Mouse (Mus musculus) olfactory bulb, adult 2 months (tissue): Measurements from ENCODE around the gene Dpy30. TPM values are rescaled to one million over a fixed set of nuclear protein-coding genes. Genes with fewer than 3 reads are reported as not detected.
"Not testable (repeated sequence)": the region's sequence is repeated elsewhere in the genome, so short reads cannot be mapped to it uniquely, and the experiment has no call there.

Experiments used
- H3K27ac ChIP-seq: fragments of 200-500 bp; 2 replicates; pipeline ENCODE4 v1.5.1; 2012; ENCODE audit warnings: low read depth, low read length; ENCODE audit not compliant: insufficient read depth
- H3K4me1 ChIP-seq: fragments of 200-500 bp; 2 replicates; pipeline ENCODE4 v1.6.1; 2012; ENCODE audit warnings: low read length; ENCODE audit not compliant: control insufficient read depth, insufficient read depth
- H3K4me3 ChIP-seq: fragments of 200-500 bp; 2 replicates; pipeline ENCODE4 v1.5.1; 2012; ENCODE audit warnings: mild to moderate bottlenecking, low read depth, low read length, moderate library complexity; ENCODE audit not compliant: insufficient read depth
- CTCF ChIP-seq: fragments of 200-500 bp; IDR thresholded peaks from 2 replicates; pipeline ENCODE4 v1.5.1; 2012; ENCODE audit warnings: low read depth, mild to moderate bottlenecking, low read length, moderate library complexity; ENCODE audit not compliant: insufficient read depth
- POLR2A ChIP-seq: fragments of 200-500 bp; IDR thresholded peaks from 2 replicates; pipeline ENCODE4 v1.6.1; 2012; ENCODE audit warnings: mild to moderate bottlenecking, low read depth, low read length, moderate library complexity; ENCODE audit not compliant: insufficient read depth
- WGBS: fragments of 180-500 bp; shearing (Covaris S2); methylation state at CpG from one replicate; pipeline ENCODE4 v1.1.7; 2018; 5-methylcytosine and 5-hydroxymethylcytosine counted together
- polyA plus RNA-seq: library from polyadenylated mRNA; stranded (reverse); fragments of >200 nt; gene quantifications from 2 replicates; pipeline ENCODE4 v1.2.4, GENCODE M21; 2012; ENCODE audit warnings: low replicate concordance; ENCODE audit not compliant: missing spikeins, insufficient read depth, insufficient read length

The Dpy30 gene
- not detected in 2 replicates for polyA plus RNA-seq

DNA sequence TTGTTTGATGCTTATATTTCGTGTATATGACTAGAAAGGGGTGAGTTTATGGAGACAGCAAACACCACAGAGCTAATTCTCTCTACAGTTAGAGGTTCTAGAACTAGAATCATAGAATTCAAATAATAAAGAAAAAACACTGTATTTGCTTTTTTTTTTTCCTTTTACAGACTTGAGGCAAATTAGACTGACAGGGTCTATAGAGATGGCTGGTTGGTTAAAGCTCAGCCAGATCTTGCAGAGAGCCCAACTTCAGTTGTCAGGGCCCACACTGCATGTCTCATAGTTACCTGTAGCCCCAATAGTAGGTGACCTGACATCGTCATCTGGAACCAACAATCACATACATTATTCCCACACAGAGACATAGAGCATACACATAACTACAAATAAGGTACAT, at the start of gene Dpy30:
Dpy30 (minus strand) TSS at position 101 of the 400 bp plus-strand sequence.
- TF ChIP-seq CTCF (no peak), POLR2A (no peak)
- no peak within 1 kb of the TSS for H3K4me3 ChIP-seq
- no peaks in the 10 kb centered on the region for H3K4me1 ChIP-seq
- 82% methylated on average over 2 of the region's 2 CpGs for WGBS
- no peak within 1 kb of the TSS for H3K27ac ChIP-seq

DNA sequence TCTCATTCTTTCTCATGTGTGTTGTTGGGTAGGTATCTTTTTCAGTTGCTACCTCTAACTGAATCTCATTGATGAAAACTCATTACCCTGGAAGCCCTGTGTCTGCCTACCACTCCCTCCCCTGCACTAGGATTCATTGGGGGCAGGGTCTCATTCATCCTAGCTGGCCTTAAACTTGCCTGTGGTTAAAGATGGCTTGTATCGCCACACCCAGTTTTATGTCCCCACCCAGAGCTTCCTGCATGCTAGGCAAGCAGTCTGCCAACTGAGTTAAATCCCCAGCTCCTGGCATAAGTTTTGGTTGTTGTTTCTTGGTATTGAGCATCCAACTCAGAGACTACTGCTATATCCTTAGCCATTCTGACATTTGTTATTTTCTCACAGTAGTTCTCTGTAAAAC, 39.8 kb upstream of the Dpy30 start:
- TF ChIP-seq CTCF: no peak
- TF ChIP-seq POLR2A: no peak
- WGBS: 91% methylated on average over 1 of the region's 1 CpGs
- H3K4me1 ChIP-seq: no peaks in the 10 kb centered on the region

DNA sequence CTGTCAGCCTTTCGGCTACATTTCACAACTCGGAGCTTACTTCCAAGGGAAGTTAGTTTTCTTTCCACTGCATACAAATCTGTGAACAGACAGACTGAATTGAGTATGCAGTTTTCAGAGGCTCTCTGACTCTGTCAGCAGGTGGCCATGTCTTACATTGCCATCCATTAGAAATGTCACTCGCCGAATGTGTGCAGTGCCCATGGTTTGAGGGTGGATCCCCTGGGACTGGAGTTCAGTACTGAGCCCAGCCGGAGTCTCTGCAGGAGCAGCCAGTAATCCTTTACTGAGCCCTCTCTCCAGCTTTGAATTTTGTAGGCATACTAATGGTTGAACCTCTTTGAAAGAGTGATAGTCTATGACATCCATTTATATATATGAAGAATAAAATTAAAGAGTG, 17.4 kb upstream of the Dpy30 start:
- TF ChIP-seq POLR2A: no peak
- no peak for TF ChIP-seq CTCF
- Histone ChIP-seq H3K4me1 (peaks cover 10% of the 10 kb centered on the region; the same call in 1 of the 2 replicates), H3K27ac (no peak overlapping the region), H3K4me3 (0 out of 2 replicates have a peak overlapping the region, but pooled peaks have one; percentile 15)
- 32% methylated on average over 5 of the region's 5 CpGs for WGBS

More for the DNA sequence above, 39.8 kb upstream of the Dpy30 start:
- no peak overlapping the region for H3K27ac ChIP-seq
- no peak overlapping the region for H3K4me3 ChIP-seq

DNA sequence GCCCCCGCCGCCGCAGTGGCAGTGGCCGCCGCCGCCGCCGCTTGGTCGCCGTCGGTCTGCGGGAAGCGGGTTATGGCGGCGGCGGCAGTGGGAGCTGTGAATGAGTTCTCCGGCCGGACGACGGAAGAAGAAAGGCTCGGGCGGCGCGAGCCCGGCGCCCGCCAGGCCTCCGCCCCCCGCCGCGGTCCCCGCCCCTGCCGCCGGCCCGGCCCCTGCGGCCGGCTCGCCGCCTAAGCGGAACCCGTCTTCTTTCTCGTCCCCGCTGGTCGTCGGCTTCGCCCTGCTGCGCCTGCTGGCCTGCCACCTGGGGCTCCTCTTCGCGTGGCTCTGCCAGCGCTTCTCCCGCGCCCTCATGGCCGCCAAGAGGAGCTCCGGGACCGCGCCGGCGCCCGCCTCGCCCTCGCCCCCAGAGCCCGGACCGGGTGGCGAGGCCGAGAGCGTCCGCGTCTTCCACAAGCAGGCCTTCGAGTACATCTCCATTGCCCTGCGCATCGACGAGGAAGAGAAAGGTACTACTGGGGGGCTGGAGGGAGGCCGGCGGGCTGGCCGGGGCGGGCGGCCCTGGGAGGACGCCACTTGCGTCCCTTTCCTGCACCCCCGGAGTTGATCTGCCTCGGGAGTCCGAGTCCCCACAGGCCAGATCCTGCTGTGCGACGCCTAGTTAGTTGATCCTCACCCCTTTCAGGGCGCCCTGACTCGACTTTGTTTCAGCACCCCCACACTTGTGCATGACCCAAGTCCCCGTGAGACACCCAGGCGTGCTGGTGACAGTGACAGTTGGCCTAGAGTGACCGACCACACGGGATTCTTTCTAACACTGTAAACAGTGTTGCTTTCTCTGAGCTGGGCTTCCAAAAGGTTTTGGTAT, 15.4 kb upstream of the Dpy30 start, which contains the start of gene Spast:
Spast (plus strand) TSS at position 51 of the 868 bp plus-strand sequence.
- TF ChIP-seq CTCF (no peak), POLR2A (no peak)
- WGBS: under 1% methylated on average over 83 of the region's 90 CpGs
- H3K4me1 ChIP-seq: peaks cover 8% of the 10 kb centered on the region; the same call in 1 of the 2 replicates

DNA sequence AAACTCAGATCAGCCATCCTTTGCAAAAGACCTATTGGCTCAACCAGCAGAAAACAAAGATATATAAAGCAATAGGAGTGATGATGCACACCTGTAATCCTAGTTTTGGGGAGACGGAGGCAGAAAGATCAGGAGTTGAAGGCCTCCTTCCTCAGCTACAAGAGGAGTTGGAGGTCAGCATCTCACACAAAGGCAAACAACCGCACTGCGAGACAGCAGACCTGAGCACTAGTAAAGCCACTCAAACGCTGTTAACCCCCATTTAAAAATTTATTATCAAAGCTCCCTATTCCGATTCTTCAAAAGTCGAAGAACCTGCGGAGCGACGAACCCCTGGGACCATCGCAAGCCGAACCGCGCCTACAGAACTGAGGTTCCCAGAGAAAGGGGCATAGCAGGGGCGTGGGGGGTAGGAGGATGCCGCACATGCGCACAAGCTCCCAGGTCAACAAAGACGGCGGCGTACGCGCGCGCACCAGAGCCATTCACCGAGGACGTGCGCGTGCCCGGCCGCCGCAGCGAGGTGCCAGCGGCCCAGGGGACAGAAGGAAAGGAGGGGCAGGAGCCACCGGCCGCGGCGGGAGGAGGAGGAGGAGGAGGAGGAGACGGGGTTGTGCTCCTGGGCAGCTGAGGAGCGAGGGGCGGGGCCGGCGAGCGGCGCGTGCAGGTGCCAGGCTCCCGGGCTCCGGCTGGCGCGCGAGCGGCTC, 14.6 kb upstream of the Dpy30 start:
- peaks cover 8% of the 10 kb centered on the region; the same call in 1 of the 2 replicates for H3K4me1 ChIP-seq
- peak overlapping the region; percentile 65 for H3K27ac ChIP-seq
- peak overlapping the region; percentile 94 for H3K4me3 ChIP-seq
- WGBS: under 1% methylated on average over 49 of the region's 50 CpGs
- TF ChIP-seq POLR2A: no peak; the same call in 1 of the 2 replicates
- no peak for TF ChIP-seq CTCF

More for the DNA sequence above, 15.4 kb upstream of the Dpy30 start, which contains the start of gene Spast:
- H3K27ac ChIP-seq: peak within 1 kb of the TSS; percentile 65
- peak within 1 kb of the TSS; percentile 94 for H3K4me3 ChIP-seq

DNA sequence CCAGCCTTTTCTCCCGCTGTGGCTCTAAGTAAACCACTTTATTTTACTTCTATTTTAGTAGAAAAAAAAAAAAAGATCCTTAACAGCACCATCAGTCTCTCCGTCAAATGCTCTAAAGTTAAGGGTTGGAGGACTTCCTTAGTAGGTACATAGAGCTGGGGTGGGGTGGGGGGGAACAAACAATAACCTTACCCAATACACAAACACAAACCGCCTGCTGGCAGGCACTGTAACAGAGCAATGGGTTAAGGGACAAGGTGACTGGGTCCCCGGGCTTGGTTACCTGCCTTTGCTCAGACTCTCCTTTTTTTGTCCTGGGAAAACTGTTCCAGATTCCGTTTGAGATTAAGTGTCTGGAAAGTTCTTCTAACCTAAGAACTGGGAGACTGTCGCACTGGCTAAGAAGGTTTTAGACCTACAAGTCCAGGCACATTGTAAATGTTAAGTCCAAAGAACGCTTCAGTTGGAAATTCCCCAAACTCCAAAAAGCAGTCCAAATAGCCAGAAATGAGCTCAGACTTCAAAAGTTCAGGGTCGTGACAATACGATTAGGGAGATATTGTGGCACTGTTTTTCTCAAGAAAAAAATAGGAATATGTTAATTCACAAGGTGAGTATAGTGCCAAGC, 7.4 kb upstream of the Dpy30 start:
- no peak overlapping the region for H3K27ac ChIP-seq
- H3K4me1 ChIP-seq: no peaks in the 10 kb centered on the region
- H3K4me3 ChIP-seq: no peak overlapping the region
- WGBS: 78% methylated on average over 9 of the region's 9 CpGs
- TF ChIP-seq POLR2A (no peak), CTCF (no peak)

DNA sequence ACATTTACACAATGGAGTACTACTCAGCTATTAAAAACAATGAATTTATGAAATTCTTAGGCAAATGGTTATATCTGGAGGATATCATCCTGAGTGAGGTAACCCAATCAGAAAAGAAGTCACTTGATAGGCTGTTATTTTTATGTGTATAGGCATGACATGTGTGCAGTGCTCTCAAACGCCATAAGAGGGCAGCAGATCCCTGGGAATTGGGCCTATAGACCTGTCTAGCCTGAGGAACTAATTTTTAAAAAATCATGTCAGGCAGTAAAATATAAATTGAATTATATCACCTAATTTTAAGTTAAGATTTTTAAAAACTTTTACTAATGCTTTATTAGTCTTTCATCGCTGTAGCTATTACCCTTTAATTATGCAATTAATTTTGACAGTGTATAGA, 4.4 kb upstream of the Dpy30 start:
- not testable (repeated sequence) for H3K4me3 ChIP-seq, H3K4me1 ChIP-seq, H3K27ac ChIP-seq
- 54% methylated on average over 2 of the region's 2 CpGs for WGBS

DNA sequence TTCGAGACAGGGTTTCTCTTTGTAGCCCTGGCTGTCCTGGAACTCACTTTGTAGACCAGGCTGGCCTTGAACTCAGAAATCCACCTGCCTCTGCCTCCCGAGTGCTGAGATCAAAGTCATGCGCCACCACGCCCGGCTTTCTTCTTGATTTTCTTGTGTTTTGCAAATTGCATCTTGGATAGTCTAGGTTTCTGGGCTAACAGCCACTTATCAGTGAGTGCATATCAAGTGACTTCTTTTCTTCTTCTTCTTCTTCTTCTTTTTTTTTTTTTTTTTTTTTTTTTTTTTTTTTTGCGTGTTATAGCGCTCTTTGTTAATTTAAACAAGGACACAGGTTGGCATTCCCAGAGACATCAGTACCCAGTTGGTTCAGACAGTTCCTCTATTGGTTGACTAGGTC, 3.5 kb upstream of the Dpy30 start:
- not testable (repeated sequence) for H3K4me3 ChIP-seq, H3K4me1 ChIP-seq, H3K27ac ChIP-seq
- WGBS: 87% methylated on average over 7 of the region's 7 CpGs

DNA sequence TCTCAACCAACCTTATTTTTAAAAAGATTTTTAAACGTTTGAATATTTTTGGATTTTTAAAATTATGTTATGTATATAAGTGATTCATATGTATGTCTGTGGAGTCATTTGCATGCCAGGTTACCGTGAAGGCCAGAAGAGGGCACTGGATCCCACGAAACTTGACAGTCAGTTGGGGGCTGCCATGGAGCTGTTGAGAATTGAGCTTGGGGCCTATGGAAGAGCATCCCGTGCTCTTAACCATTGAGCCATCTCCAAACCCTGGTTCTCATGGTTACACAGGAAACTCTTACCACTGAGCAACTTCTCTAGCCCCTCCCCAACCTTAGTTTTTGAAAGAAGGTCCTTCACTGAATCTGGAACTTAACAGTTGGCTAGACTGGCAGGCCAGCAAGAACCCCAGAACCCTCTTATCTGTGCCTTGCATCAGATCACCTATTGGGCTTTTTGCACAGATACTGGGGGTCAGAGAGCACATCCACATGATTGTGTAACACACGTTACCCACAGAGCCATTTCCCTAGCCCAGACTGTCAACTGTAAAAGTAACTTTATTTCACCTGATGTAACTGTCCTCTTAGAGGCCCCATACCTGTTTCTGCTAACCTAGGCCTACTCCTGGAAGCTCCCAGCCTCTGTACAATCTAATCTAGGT, 1.2 kb downstream of the Dpy30 start:
- Histone ChIP-seq H3K4me1 (no peaks in the 10 kb centered on the region), H3K27ac (no peak overlapping the region), H3K4me3 (no peak overlapping the region)
- 52% methylated on average over 5 of the region's 5 CpGs for WGBS
- TF ChIP-seq CTCF (no peak), POLR2A (no peak)
